Mouse (Mus musculus): Measurements from ENCODE around the gene Alox12b. TPM values are rescaled to one million over a fixed set of nuclear protein-coding genes. Genes with fewer than 3 reads are reported as not detected.

The Alox12b gene
- polyA plus RNA-seq, 1 experiment: not detected

DNA sequence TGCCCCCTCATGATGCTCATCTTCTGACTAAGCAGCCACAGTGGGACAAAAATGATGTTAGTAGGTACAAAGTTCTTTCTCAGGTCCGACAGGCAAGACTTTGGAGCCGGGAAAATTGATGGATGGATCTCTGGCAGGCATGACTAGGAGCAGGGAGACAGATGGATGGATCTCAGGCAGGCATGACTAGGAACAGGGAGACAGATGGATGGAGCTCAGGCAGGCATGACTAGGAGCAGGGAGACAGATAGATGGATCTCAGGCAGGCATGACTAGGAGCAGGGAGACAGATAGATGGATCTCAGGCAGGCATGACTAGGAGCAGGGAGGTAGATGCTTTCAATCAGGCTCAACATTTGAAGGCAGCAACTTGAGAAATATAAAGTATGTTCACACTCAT is 54.6 kb downstream of the Alox12b start:
- WGBS: 34% methylated on average over 2 of the region's 2 CpGs

DNA sequence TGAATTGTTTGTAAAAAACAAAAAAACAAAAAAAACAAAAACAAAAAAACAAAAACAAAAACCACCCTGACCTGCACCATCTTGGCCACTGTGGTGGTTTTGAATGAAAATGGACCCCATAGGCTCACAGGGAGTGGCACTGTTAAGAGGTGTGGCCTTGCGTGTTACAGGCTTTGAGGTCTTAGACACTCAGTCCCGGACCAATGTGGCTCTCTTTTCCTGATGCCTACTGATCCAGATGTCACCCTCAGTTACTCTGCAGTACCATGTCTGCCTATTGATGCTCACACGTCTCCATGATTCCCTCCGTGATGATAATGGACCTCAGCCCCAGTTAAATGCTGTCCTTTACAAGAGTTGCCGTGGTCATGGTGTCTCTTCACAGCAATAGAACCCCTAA is 60.6 kb downstream of the Alox12b start:
- TF ChIP-seq CTCF (IDR thresholded peaks at IDR 0.05; ENCODE audit: insufficient read depth, low read depth, low read length): no peak
- TF ChIP-seq POLR2A (IDR thresholded peaks at IDR 0.05; ENCODE audit: insufficient read depth, low read depth, low read length): no peak
- no peaks in the 10 kb centered on the region for H3K4me1 ChIP-seq (ENCODE audit: control insufficient read depth, insufficient read depth, low read length)
- 92% methylated on average over 5 of the region's 5 CpGs for WGBS

More for the DNA sequence above, 54.6 kb downstream of the Alox12b start:
- Histone ChIP-seq H3K4me1 (ENCODE audit: control insufficient read depth, insufficient read depth, low read length) (no peaks in the 10 kb centered on the region), H3K27ac (ENCODE audit: insufficient read depth, low read depth, low read length) (no peak overlapping the region), H3K4me3 (ENCODE audit: insufficient read depth, low read depth, low read length) (peak overlapping the region; percentile 6; the same call in 1 of the 2 replicates)
- TF ChIP-seq CTCF (IDR thresholded peaks at IDR 0.05; ENCODE audit: insufficient read depth, low read depth, low read length) (no peak), POLR2A (IDR thresholded peaks at IDR 0.05; ENCODE audit: insufficient read depth, low read depth, low read length) (no peak)

DNA sequence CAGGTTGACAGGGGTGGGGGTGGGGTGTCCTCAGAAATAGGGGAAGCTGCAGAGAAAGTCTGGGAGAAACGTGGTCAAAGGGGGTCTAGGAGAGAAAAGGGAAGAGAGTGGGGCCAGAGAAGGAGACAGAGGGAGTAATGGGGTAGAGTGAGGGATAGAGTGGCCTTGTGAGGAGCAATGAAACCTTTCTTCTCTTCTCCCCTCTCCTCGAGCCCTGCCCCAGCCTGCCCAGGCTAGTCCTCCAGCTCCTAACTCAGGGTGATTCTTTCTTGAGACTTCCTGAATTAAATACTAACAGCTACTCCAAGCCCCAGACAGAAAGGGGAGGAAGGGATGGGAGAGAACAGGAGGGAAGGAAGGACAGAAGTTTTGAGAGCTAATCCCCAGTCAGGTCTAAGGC is 61.9 kb downstream of the Alox12b start:
- no peak for TF ChIP-seq POLR2A (IDR thresholded peaks at IDR 0.05; ENCODE audit: insufficient read depth, low read depth, low read length)
- TF ChIP-seq CTCF (IDR thresholded peaks at IDR 0.05; ENCODE audit: insufficient read depth, low read depth, low read length): no peak
- H3K4me1 ChIP-seq (ENCODE audit: control insufficient read depth, insufficient read depth, low read length): no peaks in the 10 kb centered on the region
- H3K4me3 ChIP-seq (ENCODE audit: insufficient read depth, low read depth, low read length): no peak overlapping the region
- WGBS: 52% methylated on average over 2 of the region's 2 CpGs
- no peak overlapping the region for H3K27ac ChIP-seq (ENCODE audit: insufficient read depth, low read depth, low read length)

More for the DNA sequence above, 60.6 kb downstream of the Alox12b start:
- no peak overlapping the region for H3K4me3 ChIP-seq (ENCODE audit: insufficient read depth, low read depth, low read length)
- H3K27ac ChIP-seq (ENCODE audit: insufficient read depth, low read depth, low read length): no peak overlapping the region

Other genes with a start within 250 kb of the Alox12b start
- not detected in 2 replicates for gene Odf4, start 229.9 kb upstream of the Alox12b start, polyA plus RNA-seq (2012; ENCODE audit: insufficient read depth, insufficient read length, low replicate concordance, missing spikeins)
- gene Arhgef15, start 199.5 kb upstream of the Alox12b start, polyA plus RNA-seq (2012; ENCODE audit: insufficient read depth, insufficient read length, low replicate concordance, missing spikeins): not detected in 2 replicates
- gene Slc25a35, start 188.9 kb upstream of the Alox12b start, polyA plus RNA-seq (2012; ENCODE audit: insufficient read depth, insufficient read length, low replicate concordance, missing spikeins): not detected in 2 replicates
- gene Rangrf, start 181.8 kb upstream of the Alox12b start, polyA plus RNA-seq (2012; ENCODE audit: insufficient read depth, insufficient read length, low replicate concordance, missing spikeins): not detected in 2 replicates
- gene Pfas, start 148.5 kb upstream of the Alox12b start, polyA plus RNA-seq (2012; ENCODE audit: insufficient read depth, insufficient read length, low replicate concordance, missing spikeins): not detected in 2 replicates
- gene Ctc1, start 141.1 kb upstream of the Alox12b start, polyA plus RNA-seq (2012; ENCODE audit: insufficient read depth, insufficient read length, low replicate concordance, missing spikeins): not detected in 2 replicates
- not detected in 2 replicates for gene Aurkb, start 111.3 kb upstream of the Alox12b start, polyA plus RNA-seq (2012; ENCODE audit: insufficient read depth, insufficient read length, low replicate concordance, missing spikeins)
- not detected in 2 replicates for gene Borcs6, start 97.3 kb upstream of the Alox12b start, polyA plus RNA-seq (2012; ENCODE audit: insufficient read depth, insufficient read length, low replicate concordance, missing spikeins)
- gene Tmem107, start 86.2 kb upstream of the Alox12b start, polyA plus RNA-seq (2012; ENCODE audit: insufficient read depth, insufficient read length, low replicate concordance, missing spikeins): not detected in 2 replicates
- 348 and 768 TPM in 2 replicates for gene Vamp2, start 68.5 kb upstream of the Alox12b start, polyA plus RNA-seq (2012; ENCODE audit: insufficient read depth, insufficient read length, low replicate concordance, missing spikeins)
- not detected in 2 replicates for gene Per1, start 61.8 kb upstream of the Alox12b start, polyA plus RNA-seq (2012; ENCODE audit: insufficient read depth, insufficient read length, low replicate concordance, missing spikeins)
- not detected in 2 replicates for gene Hes7, start 36.6 kb upstream of the Alox12b start, polyA plus RNA-seq (2012; ENCODE audit: insufficient read depth, insufficient read length, low replicate concordance, missing spikeins)
- not detected in 2 replicates for gene 9130213A22Rik, start 34.4 kb upstream of the Alox12b start, polyA plus RNA-seq (2012; ENCODE audit: insufficient read depth, insufficient read length, low replicate concordance, missing spikeins)
- gene Aloxe3, start 31.1 kb upstream of the Alox12b start, polyA plus RNA-seq (2012; ENCODE audit: insufficient read depth, insufficient read length, low replicate concordance, missing spikeins): not detected in 2 replicates
- not detected in 2 replicates for gene Alox8, start 40.9 kb downstream of the Alox12b start, polyA plus RNA-seq (2012; ENCODE audit: insufficient read depth, insufficient read length, low replicate concordance, missing spikeins)
- gene Gucy2e, start 80.0 kb downstream of the Alox12b start, polyA plus RNA-seq (2012; ENCODE audit: insufficient read depth, insufficient read length, low replicate concordance, missing spikeins): not detected in 2 replicates
- not detected in 2 replicates for gene Cntrob, start 166.8 kb downstream of the Alox12b start, polyA plus RNA-seq (2012; ENCODE audit: insufficient read depth, insufficient read length, low replicate concordance, missing spikeins)
- not detected in 2 replicates for gene Trappc1, start 167.0 kb downstream of the Alox12b start, polyA plus RNA-seq (2012; ENCODE audit: insufficient read depth, insufficient read length, low replicate concordance, missing spikeins)
- gene Kcnab3, start 169.3 kb downstream of the Alox12b start, polyA plus RNA-seq (2012; ENCODE audit: insufficient read depth, insufficient read length, low replicate concordance, missing spikeins): not detected in 2 replicates
- gene Rnf227, start 183.5 kb downstream of the Alox12b start, polyA plus RNA-seq (2012; ENCODE audit: insufficient read depth, insufficient read length, low replicate concordance, missing spikeins): not detected in 2 replicates
- 175 and 278 TPM in 2 replicates for gene Chd3, start 212.4 kb downstream of the Alox12b start, polyA plus RNA-seq (2012; ENCODE audit: insufficient read depth, insufficient read length, low replicate concordance, missing spikeins)
- not detected in 2 replicates for gene Naa38, start 238.5 kb downstream of the Alox12b start, polyA plus RNA-seq (2012; ENCODE audit: insufficient read depth, insufficient read length, low replicate concordance, missing spikeins)
- not detected in 2 replicates for gene Cyb5d1, start 238.6 kb downstream of the Alox12b start, polyA plus RNA-seq (2012; ENCODE audit: insufficient read depth, insufficient read length, low replicate concordance, missing spikeins)
- not detected in 2 replicates for gene Tmem88, start 241.2 kb downstream of the Alox12b start, polyA plus RNA-seq (2012; ENCODE audit: insufficient read depth, insufficient read length, low replicate concordance, missing spikeins)